Mouse (Mus musculus) hindbrain, postnatal 0 days (tissue): Measurements from ENCODE around the gene Pax8. TPM values are rescaled to one million over a fixed set of nuclear protein-coding genes. Genes with fewer than 3 reads are reported as not detected.

Source experiments
- ATAC-seq: fragments of 200-750 bp; cut with Nextera tagmentation; 2 replicates; pipeline ENCODE4 v1.8.0; 2017; ENCODE audit warnings: mild to moderate bottlenecking, moderate TSS enrichment, moderate library complexity
- DNase-seq: peaks from one replicate; pipeline ENCODE4 v3.0.0-alpha.2; 2015; ENCODE audit warnings: low spot score
- H3K27ac ChIP-seq: fragments of 300-500 bp; sonication (generic); 2 replicates; pipeline ENCODE4 v1.5.1; 2014; ENCODE audit warnings: mild to moderate bottlenecking
- H3K27me3 ChIP-seq: fragments of 300-500 bp; sonication (generic); 2 replicates; pipeline ENCODE4 v1.6.1; 2014; ENCODE audit warnings: low read length, mixed read lengths; ENCODE audit not compliant: insufficient read depth
- H3K36me3 ChIP-seq: fragments of 300-500 bp; sonication (generic); 2 replicates; pipeline ENCODE4 v1.6.1; 2014; ENCODE audit warnings: low read length, mixed read lengths; ENCODE audit not compliant: insufficient read depth
- H3K4me1 ChIP-seq: fragments of 300-500 bp; sonication (generic); 2 replicates; pipeline ENCODE4 v1.6.1; 2014; ENCODE audit warnings: antibody characterized with exemption, low read length, mixed read lengths; ENCODE audit not compliant: insufficient read depth
- H3K4me2 ChIP-seq: fragments of 300-500 bp; sonication (generic); 2 replicates; pipeline ENCODE4 v1.6.1; 2014; ENCODE audit warnings: low read depth, mild to moderate bottlenecking, low read length, moderate library complexity, mixed read lengths
- H3K4me3 ChIP-seq: fragments of 300-500 bp; sonication (generic); 2 replicates; pipeline ENCODE4 v1.5.1; 2014; ENCODE audit warnings: low read length
- H3K9ac ChIP-seq: fragments of 300-500 bp; sonication (generic); replicated peaks from 2 replicates; pipeline ENCODE4 v1.6.1; 2014; ENCODE audit warnings: mild to moderate bottlenecking, low read length, moderate library complexity, mixed read lengths
- H3K9me3 ChIP-seq: fragments of 300-500 bp; sonication (generic); 2 replicates; pipeline ENCODE4 v1.6.1; 2016; ENCODE audit warnings: low read length, mixed read lengths
- CTCF ChIP-seq: IDR thresholded peaks from 2 replicates; pipeline ENCODE4 v1.5.1; 2016; ENCODE audit warnings: antibody characterized with exemption, control low read depth, low read depth
- WGBS: fragments of 180-500 bp; shearing (Covaris S2); extraction: QIAGEN DNeasy Blood & Tissue Kit; methylation state at CpG from one replicate; pipeline ENCODE4 v1.1.7; 2014; 5-methylcytosine and 5-hydroxymethylcytosine counted together
- polyA plus RNA-seq: library from polyadenylated mRNA; unstranded; fragments of >200 nt; fragmentation: Nextera tagmentation; extraction: Ambion mirVana; gene quantifications from 2 replicates; pipeline ENCODE4 v1.2.1, GENCODE M21; 2015
- total RNA-seq: library from RNA; depleted of rRNA; stranded (reverse); fragments of >200 nt; gene quantifications from 2 replicates; pipeline ENCODE4 v1.2.3, GENCODE M21; 2014

Gene Pax8
- total and polyA plus RNA-seq, 2 experiments from 2014 or later = 16.3 to 32.0 TPM

GRCm38 (mm10) chr2:24468430-24468829 is 7.0 kb downstream of the Pax8 start:
- DNase-seq (no peak), ATAC-seq (no peak)
- Histone ChIP-seq H3K36me3 (no peaks in the 10 kb centered on the region), H3K9ac (no peak overlapping the region), H3K27me3 (peaks cover 12% of the 10 kb centered on the region; the same call in 1 of the 2 replicates), H3K4me2 (no peak overlapping the region), H3K9me3 (no peaks in the 10 kb centered on the region), H3K4me1 (no peaks in the 10 kb centered on the region; the same call in 1 of the 2 replicates), H3K4me3 (no peak overlapping the region), H3K27ac (no peak overlapping the region)
- 72% methylated on average over 1 of the region's 1 CpGs for WGBS
- TF ChIP-seq CTCF = no peak

- ATAC-seq (no peak), DNase-seq (no peak)
- 18% methylated on average over 1 of the region's 1 CpGs for WGBS
- Histone ChIP-seq H3K4me2 (no peak overlapping the region), H3K9me3 (no peaks in the 10 kb centered on the region), H3K27me3 (peaks cover 5% of the 10 kb centered on the region; the same call in 1 of the 2 replicates), H3K36me3 (no peaks in the 10 kb centered on the region), H3K9ac (no peak overlapping the region), H3K27ac (no peak overlapping the region), H3K4me3 (no peak overlapping the region), H3K4me1 (no peaks in the 10 kb centered on the region)
- no peak for TF ChIP-seq CTCF
Measured at GRCm38 (mm10) chr2:24467156-24467555, 8.2 kb downstream of the Pax8 start.

DNA sequence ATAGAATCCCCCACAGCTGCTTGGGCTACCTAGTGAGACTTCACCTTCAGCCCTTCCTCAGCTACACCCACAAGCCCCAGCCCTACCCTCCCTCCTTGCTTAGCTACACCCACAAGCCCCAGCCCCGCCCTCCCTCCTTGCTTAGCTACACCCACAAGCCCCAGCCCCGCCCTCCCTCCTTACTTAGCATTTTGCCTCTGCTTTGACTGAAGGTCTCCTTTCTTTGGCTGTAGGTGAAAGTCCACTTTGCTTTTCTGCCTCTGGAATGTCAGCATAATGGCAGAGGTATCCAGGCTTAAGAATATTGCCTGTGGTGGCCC is 14.6 kb downstream of the Pax8 start:
- Histone ChIP-seq H3K9me3 (no peaks in the 10 kb centered on the region), H3K4me2 (no peak overlapping the region), H3K27me3 (no peaks in the 10 kb centered on the region), H3K9ac (no peak overlapping the region), H3K4me3 (no peak overlapping the region), H3K4me1 (no peaks in the 10 kb centered on the region), H3K27ac (no peak overlapping the region), H3K36me3 (no peaks in the 10 kb centered on the region)
- 24% methylated on average over 2 of the region's 2 CpGs for WGBS
- TF ChIP-seq CTCF = no peak
- ATAC-seq (no peak), DNase-seq (no peak)

GRCm38 (mm10) chr2:24460112-24460807 is 15.1 kb downstream of the Pax8 start:
- H3K36me3 ChIP-seq = no peaks in the 10 kb centered on the region
- WGBS = 46% methylated on average over 9 of the region's 9 CpGs
- no peak overlapping the region for H3K4me2 ChIP-seq
- DNase-seq = no peak
- no peaks in the 10 kb centered on the region for H3K4me1 ChIP-seq
- no peak overlapping the region for H3K27ac ChIP-seq
- ATAC-seq = no peak
- H3K4me3 ChIP-seq = no peak overlapping the region
- no peak overlapping the region for H3K9ac ChIP-seq
- H3K27me3 ChIP-seq = no peaks in the 10 kb centered on the region
- TF ChIP-seq CTCF = no peak
- H3K9me3 ChIP-seq = no peaks in the 10 kb centered on the region

- H3K4me2 ChIP-seq = no peak overlapping the region
- no peak for ATAC-seq
- no peak overlapping the region for H3K27ac ChIP-seq
- H3K9me3 ChIP-seq = no peaks in the 10 kb centered on the region
- no peak for DNase-seq
- H3K36me3 ChIP-seq = no peaks in the 10 kb centered on the region
- H3K4me3 ChIP-seq = no peak overlapping the region
- 83% methylated on average over 4 of the region's 4 CpGs for WGBS
- H3K9ac ChIP-seq = no peak overlapping the region
- H3K4me1 ChIP-seq = no peaks in the 10 kb centered on the region
- TF ChIP-seq CTCF = no peak
- H3K27me3 ChIP-seq = no peaks in the 10 kb centered on the region
Measured at GRCm38 (mm10) chr2:24456841-24457240, 18.6 kb downstream of the Pax8 start.

DNA sequence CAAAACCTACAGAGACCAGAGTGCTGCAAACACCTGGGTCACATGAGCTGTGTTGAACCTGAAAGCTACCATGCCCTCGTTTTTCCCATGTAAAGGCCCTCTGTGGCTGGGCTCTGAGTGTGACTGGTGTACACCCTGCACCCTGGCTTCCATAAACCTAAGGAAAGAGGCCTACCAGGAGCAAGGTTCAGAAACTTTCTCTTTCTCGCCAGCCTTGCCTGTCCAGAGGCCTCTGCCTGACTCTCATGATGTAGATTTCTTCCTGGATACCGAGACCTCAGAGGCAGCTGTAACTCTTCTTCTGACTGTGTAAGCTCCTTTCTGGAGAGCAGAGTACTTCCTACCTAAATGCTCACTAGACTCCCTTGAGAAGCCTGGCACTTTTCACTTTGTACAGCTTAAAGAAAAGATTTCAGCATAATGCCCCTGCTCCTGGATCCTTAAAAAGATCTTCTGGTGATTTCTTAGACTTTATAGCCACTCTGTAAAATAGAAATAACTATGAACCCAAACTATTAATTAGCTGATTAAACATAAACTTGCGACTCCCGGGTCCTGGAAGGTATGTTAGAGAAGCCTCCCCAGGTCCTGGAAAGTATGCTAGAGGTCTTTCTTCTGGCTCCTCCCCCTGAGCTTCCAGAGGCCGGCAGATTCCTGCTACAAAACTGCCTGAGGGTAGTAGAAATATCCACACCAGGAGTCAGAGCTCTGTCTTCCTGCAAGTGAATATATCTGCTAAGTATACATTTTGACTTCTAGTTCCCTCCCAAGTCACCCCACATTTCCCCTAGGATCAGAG is 20.1 kb downstream of the Pax8 start:
- WGBS = 50% methylated on average over 6 of the region's 6 CpGs
- H3K27me3 ChIP-seq = no peaks in the 10 kb centered on the region
- H3K4me2 ChIP-seq = no peak overlapping the region
- no peak overlapping the region for H3K27ac ChIP-seq
- H3K4me1 ChIP-seq = no peaks in the 10 kb centered on the region
- TF ChIP-seq CTCF = no peak
- no peaks in the 10 kb centered on the region for H3K9me3 ChIP-seq
- ATAC-seq (no peak), DNase-seq (no peak)
- H3K4me3 ChIP-seq = no peak overlapping the region
- H3K9ac ChIP-seq = no peak overlapping the region
- no peaks in the 10 kb centered on the region for H3K36me3 ChIP-seq
